Mouse (Mus musculus) bone marrow, adult 2 months (tissue): ENCODE data around the gene P4ha1.

Source experiments
- CTCF ChIP-seq: fragments of 200-500 bp; IDR thresholded peaks from 2 replicates; pipeline ENCODE4 v1.5.1; 2011; ENCODE audit warnings: low read length, control low read depth; ENCODE audit not compliant: control insufficient read depth, insufficient read depth
- POLR2A ChIP-seq: fragments of 200-500 bp; IDR thresholded peaks from 2 replicates; pipeline ENCODE4 v1.6.1; 2011; ENCODE audit warnings: low read depth, mild to moderate bottlenecking, control low read depth, low read length, borderline replicate concordance; ENCODE audit not compliant: control insufficient read depth

GRCm38 (mm10) chr10:59364551-59364950, 41.5 kb downstream of the P4ha1 start:
- TF ChIP-seq CTCF: no peak
- no peak for TF ChIP-seq POLR2A
